Mouse (Mus musculus) bone marrow macrophage, adult 2 months (primary cell): ENCODE measurements at regions not wholly inside any gene's neighbourhood (a gene's known extent, or its start where the extent isn't known, plus 50 kb on each side); places are given as distances from the start of the nearest gene placed in this dataset.

ENCODE experiments used
- CTCF ChIP-seq: IDR thresholded peaks from 2 replicates; pipeline ENCODE4 v1.5.1; 2012; ENCODE audit warnings: low read depth, mild to moderate bottlenecking, low read length, moderate library complexity
- POLR2A ChIP-seq: IDR thresholded peaks from 2 replicates; pipeline ENCODE4 v1.6.1; 2012; ENCODE audit warnings: mild to moderate bottlenecking, low read depth, low read length, borderline replicate concordance

GRCm38 (mm10) chr15:61361254-61361653 lies 438.4 kb upstream of the A1bg start:
- TF ChIP-seq CTCF (no peak), POLR2A (no peak)
